Mouse (Mus musculus) heart, embryonic 13.5 days (tissue): Measurements from ENCODE around the gene Prrg1. TPM values are rescaled to one million over a fixed set of nuclear protein-coding genes. Genes with fewer than 3 reads are reported as not detected.
A peak's percentile ranks its signal among the peaks of the same experiment; 100 is the strongest.

Experiments
- ATAC-seq: fragments of 200-750 bp; cut with Nextera tagmentation; 2 replicates; pipeline ENCODE4 v1.8.0; 2017; ENCODE audit warnings: moderate TSS enrichment; ENCODE audit not compliant: insufficient number of reproducible peaks, low FRiP score, low TSS enrichment; ENCODE audit errors: extremely low read depth
- H3K27ac ChIP-seq: fragments of 300-500 bp; sonication (generic); replicated peaks from 2 replicates; pipeline ENCODE4 v1.5.1; 2015; ENCODE audit warnings: moderate library complexity, mild to moderate bottlenecking, inconsistent platforms
- H3K27me3 ChIP-seq: fragments of 300-500 bp; sonication (generic); replicated peaks from 2 replicates; pipeline ENCODE4 v1.6.1; 2015; ENCODE audit warnings: mild to moderate bottlenecking, inconsistent platforms
- H3K36me3 ChIP-seq: fragments of 300-500 bp; sonication (generic); 2 replicates; pipeline ENCODE4 v1.6.1; 2015; ENCODE audit warnings: mild to moderate bottlenecking, inconsistent platforms
- H3K4me1 ChIP-seq: fragments of 300-500 bp; sonication (generic); 2 replicates; pipeline ENCODE4 v1.6.1; 2015; ENCODE audit warnings: inconsistent platforms
- H3K4me2 ChIP-seq: fragments of 300-500 bp; sonication (generic); 2 replicates; pipeline ENCODE4 v1.6.1; 2015; ENCODE audit warnings: inconsistent platforms, mild to moderate bottlenecking, moderate library complexity
- H3K4me3 ChIP-seq: fragments of 300-500 bp; sonication (generic); 2 replicates; pipeline ENCODE4 v1.5.1; 2015; ENCODE audit warnings: moderate library complexity, mild to moderate bottlenecking, inconsistent platforms
- H3K9ac ChIP-seq: fragments of 300-500 bp; sonication (generic); 2 replicates; pipeline ENCODE4 v1.6.1; 2015; ENCODE audit warnings: inconsistent platforms, mild to moderate bottlenecking, moderate library complexity
- H3K9me3 ChIP-seq: fragments of 300-500 bp; sonication (generic); 2 replicates; pipeline ENCODE4 v1.6.1; 2016; ENCODE audit warnings: inconsistent platforms
- WGBS: fragments of 180-500 bp; shearing (Covaris S2); methylation state at CpG from one replicate; pipeline ENCODE4 v1.1.7; 2015; ENCODE audit warnings: mixed read lengths; 5-methylcytosine and 5-hydroxymethylcytosine counted together
- polyA plus RNA-seq: library from polyadenylated mRNA; unstranded; fragments of >200 nt; fragmentation: Nextera tagmentation; extraction: Ambion mirVana; gene quantifications from 2 replicates; pipeline ENCODE4 v1.2.1, GENCODE M21; 2015

The Prrg1 gene
- polyA plus RNA-seq, result 5.0 and 5.3 TPM in 2 replicates

DNA sequence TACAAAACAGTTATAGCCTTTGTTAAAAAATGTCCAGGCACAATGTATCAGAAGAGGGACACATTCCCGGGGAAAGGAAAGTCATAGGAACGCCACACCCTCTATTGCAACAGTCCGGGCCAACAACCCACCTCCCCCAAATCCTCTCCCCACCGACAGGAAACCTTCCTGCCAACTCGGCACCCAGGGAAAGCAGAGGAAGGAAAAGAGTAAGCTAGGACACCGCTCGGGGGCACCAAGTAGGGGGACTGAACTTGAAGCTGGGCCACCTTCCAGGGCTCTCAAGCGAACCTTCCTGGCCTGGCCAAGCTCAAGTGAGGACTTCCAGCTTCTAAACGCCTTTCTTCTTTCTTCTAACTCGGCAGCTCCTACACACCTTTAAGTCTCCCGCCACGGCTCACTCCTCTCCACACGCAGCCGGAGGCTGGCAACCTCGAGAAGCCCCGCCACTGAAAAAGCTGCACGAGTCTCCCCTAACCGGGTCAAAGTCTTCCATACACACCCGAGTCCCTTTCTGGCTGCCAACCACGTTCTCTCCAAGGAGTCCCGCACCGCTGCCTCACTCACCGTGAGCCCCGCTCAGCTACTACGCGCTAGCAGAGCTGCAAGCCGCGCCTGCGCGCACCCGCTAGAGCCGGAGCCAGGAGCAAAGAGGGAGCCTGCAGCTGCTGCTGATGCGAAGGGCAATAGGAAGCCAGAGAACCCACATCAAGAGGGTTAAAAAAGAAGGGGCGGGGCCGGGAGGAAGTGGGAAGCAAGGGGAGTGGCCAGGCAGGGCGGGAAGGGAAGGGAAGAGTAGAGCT is at the start of gene Prrg1:
Prrg1 (minus strand) TSS at position 695 of the 803 bp plus-strand sequence.
- H3K27ac ChIP-seq, result peak within 1 kb of the TSS; percentile 88
- H3K27me3 ChIP-seq, result no peaks in the 10 kb centered on the region
- WGBS, result 11% methylated on average over 36 of the region's 36 CpGs
- H3K9me3 ChIP-seq, result no peaks in the 10 kb centered on the region
- H3K4me2 ChIP-seq, result peak within 1 kb of the TSS; percentile 63
- peak within 1 kb of the TSS; percentile 79 for H3K9ac ChIP-seq
- no peaks in the 10 kb centered on the region for H3K4me1 ChIP-seq
- ATAC-seq, result peak; percentile 77
- no peaks in the 10 kb centered on the region for H3K36me3 ChIP-seq
- peak within 1 kb of the TSS; percentile 61 for H3K4me3 ChIP-seq

- Histone ChIP-seq H3K4me2 (no peak overlapping the region), H3K9me3 (0 out of 2 replicates have a peak, but pooled peaks cover 3% of the 10 kb centered on the region), H3K36me3 (no peaks in the 10 kb centered on the region), H3K4me3 (no peak overlapping the region), H3K9ac (no peak overlapping the region), H3K27ac (no peak overlapping the region), H3K27me3 (no peaks in the 10 kb centered on the region), H3K4me1 (no peaks in the 10 kb centered on the region)
- WGBS, result 54% methylated on average over 2 of the region's 2 CpGs
- ATAC-seq, result no peak
Measured at GRCm38 (mm10) chrX:78605814-78606213, 22.1 kb upstream of the Prrg1 start.

DNA sequence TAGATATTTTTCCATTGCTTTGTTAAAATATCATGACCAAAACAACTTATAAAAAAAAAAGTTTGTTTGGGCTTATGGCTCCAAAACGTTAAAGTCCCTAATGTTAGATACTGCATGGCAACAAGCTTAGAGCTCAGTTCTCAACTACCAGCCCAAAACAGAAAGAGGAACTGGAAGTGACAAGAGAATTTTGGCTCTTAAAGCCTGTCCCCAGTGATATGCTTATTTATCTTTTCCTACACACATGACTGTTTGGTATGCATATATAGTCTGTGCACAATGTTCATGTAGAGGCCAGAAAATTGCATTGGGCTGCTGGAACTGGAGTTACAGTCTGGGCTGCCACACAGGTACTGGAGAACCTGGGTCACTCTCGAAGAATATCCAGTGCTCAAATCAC is 9.4 kb upstream of the Prrg1 start:
- no peak overlapping the region for H3K27ac ChIP-seq
- ATAC-seq, result no peak

DNA sequence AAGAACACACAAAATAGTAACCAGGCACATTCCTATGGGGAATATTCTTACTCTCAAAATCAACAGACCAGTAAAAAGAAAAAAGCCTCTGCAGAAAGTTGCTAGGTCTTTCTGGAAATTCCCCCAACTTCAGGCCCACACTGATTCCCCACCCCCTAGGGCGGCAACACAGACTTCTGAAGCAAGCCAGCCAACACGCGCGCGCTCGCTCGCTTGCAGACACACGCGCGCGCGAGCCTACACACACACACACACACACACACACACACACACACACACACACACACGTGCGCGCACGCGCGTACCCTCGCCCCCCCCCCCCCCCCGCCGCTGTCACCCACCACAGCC is 868 bp downstream of the Prrg1 start:
- Histone ChIP-seq H3K9me3 (no peaks in the 10 kb centered on the region), H3K36me3 (no peaks in the 10 kb centered on the region), H3K9ac (peak overlapping the region; percentile 79), H3K27ac (peak overlapping the region; percentile 88), H3K4me1 (no peaks in the 10 kb centered on the region), H3K4me2 (peak overlapping the region; percentile 63), H3K27me3 (no peaks in the 10 kb centered on the region), H3K4me3 (peak overlapping the region; percentile 61)
- ATAC-seq, result no peak
- 17% methylated on average over 10 of the region's 21 CpGs for WGBS

More for the DNA sequence above, 9.4 kb upstream of the Prrg1 start:
- Histone ChIP-seq H3K4me2 (no peak overlapping the region), H3K9me3 (no peaks in the 10 kb centered on the region), H3K4me1 (no peaks in the 10 kb centered on the region), H3K36me3 (no peaks in the 10 kb centered on the region), H3K27me3 (no peaks in the 10 kb centered on the region), H3K9ac (no peak overlapping the region), H3K4me3 (no peak overlapping the region)
- WGBS, result 55% methylated on average over 2 of the region's 2 CpGs

- Histone ChIP-seq H3K4me1 (no peaks in the 10 kb centered on the region), H3K4me2 (no peak overlapping the region), H3K4me3 (no peak overlapping the region), H3K9ac (no peak overlapping the region), H3K9me3 (no peaks in the 10 kb centered on the region), H3K27ac (no peak overlapping the region), H3K36me3 (no peaks in the 10 kb centered on the region), H3K27me3 (no peaks in the 10 kb centered on the region)
- ATAC-seq, result no peak
- 39% methylated on average over 2 of the region's 2 CpGs for WGBS
Measured at GRCm38 (mm10) chrX:78563451-78563850, 20.2 kb downstream of the Prrg1 start.

GRCm38 (mm10) chrX:78553399-78553798 is 30.3 kb downstream of the Prrg1 start:
- no peak overlapping the region for H3K4me3 ChIP-seq
- ATAC-seq, result no peak
- no peaks in the 10 kb centered on the region for H3K9me3 ChIP-seq
- H3K4me1 ChIP-seq, result no peaks in the 10 kb centered on the region
- H3K36me3 ChIP-seq, result no peaks in the 10 kb centered on the region
- H3K4me2 ChIP-seq, result no peak overlapping the region
- no peaks in the 10 kb centered on the region for H3K27me3 ChIP-seq
- H3K27ac ChIP-seq, result no peak overlapping the region
- whole genome bisulfite sequencing, result 80% methylated on average over 2 of the region's 2 CpGs
- no peak overlapping the region for H3K9ac ChIP-seq

- no peak for ATAC-seq
- no peaks in the 10 kb centered on the region for H3K4me1 ChIP-seq
Measured at GRCm38 (mm10) chrX:78552704-78553103, 31.0 kb downstream of the Prrg1 start.

DNA sequence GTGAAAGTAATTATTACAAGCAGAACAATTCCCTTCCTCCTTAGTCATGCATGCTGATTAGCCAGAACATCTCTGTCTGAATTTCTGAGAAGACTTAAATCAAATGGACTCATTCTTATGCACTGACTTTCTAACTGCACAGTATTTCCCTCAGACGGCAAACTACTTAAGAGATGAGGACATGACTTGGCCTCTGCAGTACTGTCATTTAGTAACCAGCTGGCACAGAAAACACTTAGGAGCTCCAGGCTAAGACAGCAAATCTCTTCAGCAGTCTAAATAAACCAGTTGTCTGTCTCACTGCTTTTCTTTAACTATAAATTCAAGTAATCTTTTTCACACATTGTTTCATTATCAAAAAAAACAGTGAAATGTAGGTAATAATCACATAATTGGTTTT is 36.0 kb downstream of the Prrg1 start:
- H3K4me2 ChIP-seq, result no peak overlapping the region
- H3K4me3 ChIP-seq, result no peak overlapping the region
- WGBS, result 55% methylated on average over 1 of the region's 1 CpGs
- H3K27me3 ChIP-seq, result no peaks in the 10 kb centered on the region
- ATAC-seq, result no peak
- H3K4me1 ChIP-seq, result no peaks in the 10 kb centered on the region
- H3K36me3 ChIP-seq, result no peaks in the 10 kb centered on the region
- no peak overlapping the region for H3K9ac ChIP-seq
- no peak overlapping the region for H3K27ac ChIP-seq
- no peaks in the 10 kb centered on the region for H3K9me3 ChIP-seq

More at GRCm38 (mm10) chrX:78552704-78553103, 31.0 kb downstream of the Prrg1 start:
- Histone ChIP-seq H3K9me3 (no peaks in the 10 kb centered on the region), H3K4me2 (no peak overlapping the region), H3K9ac (no peak overlapping the region), H3K27ac (no peak overlapping the region), H3K27me3 (no peaks in the 10 kb centered on the region), H3K36me3 (no peaks in the 10 kb centered on the region), H3K4me3 (no peak overlapping the region)
- 40% methylated on average over 1 of the region's 1 CpGs for WGBS

- Histone ChIP-seq H3K27me3 (no peaks in the 10 kb centered on the region), H3K36me3 (no peaks in the 10 kb centered on the region), H3K4me2 (no peak overlapping the region), H3K27ac (no peak overlapping the region), H3K4me1 (no peaks in the 10 kb centered on the region), H3K4me3 (no peak overlapping the region), H3K9me3 (no peaks in the 10 kb centered on the region), H3K9ac (no peak overlapping the region)
- no peak for ATAC-seq
Measured at GRCm38 (mm10) chrX:78539734-78540133, 44.0 kb downstream of the Prrg1 start.

- Histone ChIP-seq H3K4me2 (no peak overlapping the region), H3K36me3 (no peaks in the 10 kb centered on the region), H3K27ac (no peak overlapping the region), H3K9ac (no peak overlapping the region), H3K9me3 (no peaks in the 10 kb centered on the region), H3K4me3 (no peak overlapping the region), H3K4me1 (no peaks in the 10 kb centered on the region), H3K27me3 (no peaks in the 10 kb centered on the region)
- ATAC-seq, result no peak
- WGBS, result 60% methylated on average over 2 of the region's 2 CpGs
Measured at GRCm38 (mm10) chrX:78538632-78539316, 44.9 kb downstream of the Prrg1 start.

GRCm38 (mm10) chrX:78518301-78518700 is 65.4 kb downstream of the Prrg1 start:
- no peaks in the 10 kb centered on the region for H3K27me3 ChIP-seq
- ATAC-seq, result no peak
- H3K9ac ChIP-seq, result no peak overlapping the region
- WGBS, result 82% methylated on average over 2 of the region's 2 CpGs
- no peak overlapping the region for H3K4me3 ChIP-seq
- no peaks in the 10 kb centered on the region for H3K36me3 ChIP-seq
- H3K9me3 ChIP-seq, result no peaks in the 10 kb centered on the region
- H3K4me1 ChIP-seq, result no peaks in the 10 kb centered on the region
- H3K27ac ChIP-seq, result no peak overlapping the region
- no peak overlapping the region for H3K4me2 ChIP-seq
